Mouse (Mus musculus): Measurements from ENCODE around the gene Spata46.

DNA sequence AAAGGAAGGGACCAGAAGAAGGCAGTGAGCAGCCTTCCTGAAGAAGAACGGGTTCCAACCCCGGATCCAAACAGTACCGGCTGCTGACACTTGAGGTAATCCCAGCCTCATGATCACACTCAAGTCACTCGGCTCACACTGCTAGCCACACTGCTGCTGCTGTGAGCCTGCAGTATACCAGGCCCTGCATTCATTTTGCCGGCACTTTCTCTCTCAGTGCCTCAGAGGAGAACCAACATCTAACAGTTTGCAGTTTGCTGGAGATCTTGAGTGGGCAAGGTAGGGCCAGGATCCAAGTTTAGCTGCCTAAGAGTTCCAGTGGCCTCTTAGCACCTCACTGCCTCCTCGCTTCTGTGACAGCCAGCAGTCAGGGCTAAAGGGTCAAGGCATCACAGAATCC is 23.3 kb downstream of the Spata46 start:
- TF ChIP-seq BHLHE40 (IDR thresholded peaks at IDR 0.05; ENCODE audit: low read depth, low read length) (no peak), CHD2 (IDR thresholded peaks at IDR 0.05; ENCODE audit: low read length) (no peak), EP300 (IDR thresholded peaks at IDR 0.05; ENCODE audit: low read length) (no peak), CTCF (conservative IDR thresholded peaks at IDR 0.05 in 1 of 2, IDR thresholded peaks at IDR 0.05 in 1 of 2; ENCODE audit: low read depth in 2 of 2, low read length in 2 of 2) (no peak), MAZ (IDR thresholded peaks at IDR 0.05; ENCODE audit: low read depth, low read length) (no peak), USF1 (IDR thresholded peaks at IDR 0.05; ENCODE audit: low read depth, low read length) (no peak), ZKSCAN1 (IDR thresholded peaks at IDR 0.05; ENCODE audit: borderline replicate concordance, low read depth, low read length) (no peak), HCFC1 (IDR thresholded peaks at IDR 0.05; ENCODE audit: low read depth, low read length) (no peak)

All from CH12.LX (cell line).